Mouse (Mus musculus) testis, postnatal 10 days (tissue): Measurements from ENCODE around the gene Twf2.
"Not testable (repeated sequence)": the region's sequence is repeated elsewhere in the genome, so short reads cannot be mapped to it uniquely, and the experiment has no call there.

ENCODE experiments used
- DNase-seq: peaks from one replicate; pipeline ENCODE4 v3.0.0; 2021; ENCODE audit warnings: low spot score

The Twf2 gene

DNA sequence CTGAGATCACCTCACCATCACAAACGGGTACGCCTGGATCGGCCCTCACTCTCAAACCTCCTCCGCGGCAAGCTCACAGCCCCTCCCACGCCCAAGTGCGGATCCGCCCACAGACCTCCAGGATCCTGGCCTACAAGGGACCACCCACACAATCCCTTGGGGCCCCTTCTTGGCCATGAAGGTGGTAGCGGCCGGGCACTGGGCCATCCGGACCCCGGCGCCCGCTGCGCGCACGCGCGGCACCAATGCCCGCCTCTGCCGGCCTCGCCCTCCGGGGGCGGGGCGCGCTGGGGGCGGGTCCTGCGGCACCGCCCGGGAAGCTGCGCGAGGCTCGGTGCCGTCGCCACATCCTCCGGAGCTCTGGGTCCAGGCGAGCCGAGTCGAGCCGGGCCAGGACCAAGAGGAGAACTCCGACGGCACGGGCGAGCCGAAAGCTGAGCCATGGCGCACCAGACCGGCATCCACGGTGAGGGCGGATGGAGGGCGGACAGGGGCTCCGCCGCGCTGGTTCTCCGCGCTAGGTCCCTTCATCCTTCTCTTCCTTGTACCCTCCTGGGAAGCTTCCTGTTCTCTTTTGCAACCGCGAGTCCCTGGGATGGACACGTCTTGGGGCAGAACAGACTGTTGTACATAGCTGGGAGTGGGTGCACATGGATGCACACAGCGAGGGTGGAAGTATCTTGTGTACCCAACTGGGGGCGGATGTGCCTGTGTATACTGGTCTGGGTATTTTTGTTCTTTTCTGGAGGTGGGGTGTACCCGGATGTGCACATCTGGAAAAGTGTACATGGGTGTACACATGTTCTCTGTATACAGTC, at the start of gene Twf2:
Twf2 (plus strand) TSS at position 290 of the 818 bp plus-strand sequence.
- peak; percentile 95 for DNase-seq

DNA sequence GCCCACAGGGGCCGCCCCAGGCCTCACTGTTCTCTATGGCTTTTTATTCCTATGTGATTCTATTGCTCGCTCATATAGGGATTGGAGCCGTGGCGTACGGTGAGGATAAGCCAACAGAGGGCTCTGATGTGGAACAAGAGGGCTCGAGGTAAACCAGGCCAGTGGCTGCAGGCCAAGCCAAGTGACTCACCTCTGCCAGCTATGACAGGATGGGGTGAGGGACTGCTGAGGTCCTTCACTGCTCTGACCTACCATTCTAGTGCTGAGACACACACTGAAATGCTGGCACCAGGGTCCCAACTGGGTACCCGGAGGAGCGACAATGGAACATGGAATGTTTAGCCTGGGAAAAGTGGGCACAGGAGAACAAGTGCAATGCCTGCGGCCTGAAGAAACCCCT, 48.8 kb upstream of the Twf2 start:
- DNase-seq: no peak

DNA sequence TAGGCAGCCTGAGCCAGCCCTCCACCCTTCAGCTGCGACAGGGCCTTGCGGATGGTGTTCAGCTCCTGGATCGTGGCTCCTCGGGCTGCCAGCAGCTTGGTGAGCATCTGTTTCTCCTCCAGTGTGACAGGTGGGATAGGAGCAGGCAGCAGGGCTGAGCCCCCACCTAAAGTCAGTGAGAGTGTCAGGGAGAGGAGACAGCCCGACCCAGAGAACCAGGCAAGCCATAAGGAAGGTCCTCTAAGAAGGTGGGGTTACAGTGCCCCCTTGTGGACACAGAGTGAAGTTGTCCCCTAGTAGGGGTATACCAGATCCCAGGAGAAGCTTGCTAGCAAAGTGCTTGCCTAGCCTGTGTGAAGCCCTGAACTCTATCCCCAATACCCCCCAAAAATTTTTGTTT, 46.5 kb upstream of the Twf2 start:
- DNase-seq: peak; percentile 69

DNA sequence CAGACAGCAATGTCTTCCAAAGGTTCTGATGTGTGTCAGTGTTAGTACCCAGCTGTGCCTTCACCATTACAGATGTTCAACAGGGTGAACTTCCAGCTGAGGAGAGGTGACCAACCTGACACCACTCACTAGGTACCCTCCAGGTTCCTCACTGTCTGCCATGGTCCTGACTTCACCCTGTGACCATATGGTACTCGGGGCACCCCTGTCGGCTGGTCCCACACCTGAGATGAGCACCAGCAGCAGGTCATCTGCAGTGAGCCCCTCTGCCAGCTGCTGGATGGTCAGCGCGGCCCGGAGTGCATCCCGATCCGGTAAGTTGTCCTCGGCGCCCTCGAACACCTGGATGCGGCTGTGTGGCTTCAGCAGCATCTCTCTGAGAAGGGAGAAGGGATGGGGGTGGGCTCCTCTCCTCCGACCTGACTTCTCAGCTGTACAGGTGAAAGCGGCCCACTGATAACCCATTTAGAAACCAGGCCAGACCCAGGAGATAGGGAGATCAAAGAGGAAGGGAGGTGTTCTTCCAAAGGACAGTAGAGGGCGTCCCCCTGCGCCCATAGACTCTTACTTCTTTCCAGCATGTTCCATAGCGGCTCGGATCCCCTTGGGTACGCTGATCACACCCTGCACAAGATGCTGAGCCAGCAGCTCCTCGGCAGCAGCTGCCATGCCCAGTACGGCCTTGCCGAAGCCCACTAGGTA, 45.8 kb upstream of the Twf2 start:
- no peak for DNase-seq

DNA sequence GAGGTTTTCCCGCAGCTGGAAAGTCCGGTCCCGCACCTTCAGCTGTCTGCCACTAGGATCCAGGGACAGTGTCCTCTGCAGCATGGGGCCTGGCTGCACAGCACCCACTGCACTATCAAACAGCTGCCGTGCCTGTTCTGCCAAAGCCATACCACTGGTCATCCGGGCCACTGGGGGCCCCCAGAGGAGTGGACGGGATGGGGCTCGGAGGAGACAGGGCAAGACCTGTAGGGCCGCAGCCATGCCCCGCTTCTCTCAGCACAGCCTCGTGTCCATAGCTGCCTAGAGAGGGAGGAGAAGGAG, 45.3 kb upstream of the Twf2 start:
- DNase-seq: no peak

DNA sequence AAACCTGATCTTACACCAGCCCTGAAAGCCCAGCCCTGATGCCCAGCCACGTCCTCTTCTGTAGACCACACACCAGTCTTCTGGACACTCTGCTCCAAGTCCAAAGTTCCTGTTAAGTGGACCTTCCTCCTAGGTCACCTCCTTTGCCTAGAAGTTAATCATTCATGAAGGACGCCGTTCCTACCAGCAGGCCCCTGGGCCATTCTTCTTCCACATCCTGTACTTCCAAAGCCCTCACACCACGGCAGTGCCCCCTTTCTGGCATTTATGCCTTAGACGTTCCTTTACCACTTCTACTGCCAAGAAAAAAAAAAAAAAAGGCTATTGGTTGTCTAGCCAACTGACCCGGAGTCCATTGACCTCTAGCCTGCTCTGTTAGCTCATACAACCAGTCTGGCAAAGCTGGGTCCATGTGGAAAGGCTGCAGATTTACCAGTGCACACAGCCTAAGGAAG, 44.8 kb upstream of the Twf2 start, which contains the start of gene Glyctk:
Glyctk (minus strand) TSS at position 102 of the 455 bp plus-strand sequence.
- DNase-seq: no peak

DNA sequence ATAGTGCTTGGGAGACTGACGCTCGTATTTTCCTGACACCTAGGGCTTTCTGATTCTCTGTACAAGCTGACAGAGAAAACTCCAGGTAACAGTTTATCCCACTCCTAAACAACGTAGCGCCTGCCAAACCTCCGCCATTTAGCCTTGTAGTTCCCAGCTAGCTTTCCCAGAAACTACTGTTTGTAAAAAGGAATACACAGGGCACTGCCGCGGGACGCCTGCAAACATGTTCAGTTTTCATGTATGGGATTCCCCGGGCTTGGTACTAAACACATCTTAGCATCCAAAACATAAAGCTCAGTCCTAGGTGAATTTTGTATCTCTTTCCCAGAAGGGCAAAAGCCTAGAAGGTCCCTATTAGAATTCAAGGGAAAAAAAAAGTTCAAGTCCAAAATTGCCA, 43.7 kb upstream of the Twf2 start:
- no peak for DNase-seq

DNA sequence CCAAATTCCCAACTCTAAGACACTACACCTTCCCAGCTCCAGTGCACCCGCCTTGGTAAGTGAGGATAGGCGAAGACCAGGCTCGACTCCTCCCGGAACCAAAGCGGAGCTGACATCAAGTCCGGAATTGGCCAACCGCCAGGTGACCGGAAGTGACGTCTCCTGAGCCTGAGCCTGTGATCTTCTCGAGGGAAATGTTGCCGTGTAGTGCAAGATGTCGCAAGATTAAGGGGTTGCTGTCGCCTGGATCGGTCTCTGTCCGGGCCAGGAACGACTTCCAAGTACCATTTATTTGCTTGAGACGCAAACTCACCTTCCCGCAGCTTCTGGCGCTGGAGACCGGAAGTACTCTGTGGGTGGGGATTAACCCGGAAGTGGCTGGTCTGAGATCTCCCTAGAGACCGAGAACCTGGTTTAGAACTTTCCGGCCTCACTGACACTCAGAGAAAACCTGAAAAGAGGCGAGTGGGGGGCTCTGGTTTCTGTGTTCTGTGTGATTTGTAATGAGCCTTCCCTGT, 43.1 kb upstream of the Twf2 start:
- DNase-seq: peak; percentile 99

DNA sequence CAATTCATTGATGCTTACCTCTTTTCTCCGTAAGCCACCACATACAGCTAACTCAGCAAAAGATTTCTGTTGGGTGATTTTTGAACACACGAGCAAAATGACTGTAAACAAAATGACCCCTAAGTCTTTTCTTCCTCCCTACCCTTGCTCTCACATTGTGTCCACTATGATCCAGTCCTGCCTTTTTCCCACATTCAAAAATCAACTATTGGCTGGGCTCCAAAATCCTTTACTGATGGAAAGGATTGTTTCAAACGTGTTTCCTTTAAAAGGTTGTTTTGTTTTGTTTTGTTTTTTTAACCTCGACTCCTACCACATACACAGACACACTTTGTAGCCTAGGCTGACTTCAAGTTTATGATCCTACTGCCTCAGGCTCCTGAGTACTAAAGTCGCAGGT, 42.5 kb upstream of the Twf2 start:
- DNase-seq: no peak

DNA sequence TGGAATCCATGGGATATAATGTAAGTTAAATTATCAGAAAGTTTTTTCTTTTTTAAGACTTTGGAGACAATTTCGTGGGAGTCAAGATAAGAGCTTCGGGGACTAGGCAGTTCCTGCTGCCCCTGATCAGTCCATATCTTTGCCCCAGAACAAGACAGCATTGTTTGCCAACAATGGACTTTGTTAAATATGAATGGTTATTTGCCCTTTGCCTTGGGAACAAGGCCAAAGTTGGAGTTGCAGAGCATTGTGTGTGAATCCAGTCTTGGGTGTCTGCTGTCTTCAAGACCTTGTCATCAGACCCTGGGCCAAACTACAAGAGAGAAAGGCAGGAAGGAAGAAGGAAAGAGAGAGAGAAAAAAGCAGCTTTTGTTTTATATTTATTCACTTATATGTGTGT, 36.2 kb upstream of the Twf2 start:
- DNase-seq: no peak

DNA sequence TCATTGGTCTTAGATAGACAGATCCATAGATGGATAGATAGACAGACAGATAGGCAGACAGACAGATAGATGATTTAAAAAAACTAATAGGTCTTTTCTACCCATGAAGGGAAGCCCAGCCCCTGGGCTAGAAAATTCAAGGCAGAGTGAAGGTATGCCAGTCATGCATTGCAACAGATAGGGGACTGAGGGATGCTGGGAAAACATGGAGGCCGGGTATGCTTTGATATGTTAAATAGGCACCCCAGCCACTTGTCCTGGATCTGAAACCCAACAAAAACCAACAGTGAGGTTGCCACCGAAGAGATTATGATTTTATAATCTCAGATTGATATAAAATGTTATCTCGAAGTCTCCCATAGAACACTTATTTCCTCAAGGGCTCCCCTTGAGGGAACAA, 35.7 kb upstream of the Twf2 start:
- DNase-seq: no peak

DNA sequence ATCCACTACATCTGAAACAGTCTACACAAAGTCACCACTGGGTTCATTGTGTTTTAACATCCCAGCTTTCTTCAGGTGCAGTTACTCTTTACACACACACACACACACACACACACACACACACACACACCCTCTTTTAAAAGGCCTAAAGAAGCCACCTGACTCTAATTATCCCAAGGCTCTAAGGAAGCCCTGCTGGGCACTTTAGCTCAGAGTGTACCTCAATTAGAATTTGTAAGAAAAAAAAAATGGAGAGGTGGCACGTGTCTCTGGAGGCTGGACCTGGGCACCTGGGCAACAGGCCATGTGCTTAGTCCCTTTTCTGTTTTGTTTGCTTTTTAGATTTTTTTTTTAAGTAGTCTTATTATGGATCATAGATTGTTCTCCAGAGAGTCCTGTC, 35.2 kb upstream of the Twf2 start:
- no peak for DNase-seq

DNA sequence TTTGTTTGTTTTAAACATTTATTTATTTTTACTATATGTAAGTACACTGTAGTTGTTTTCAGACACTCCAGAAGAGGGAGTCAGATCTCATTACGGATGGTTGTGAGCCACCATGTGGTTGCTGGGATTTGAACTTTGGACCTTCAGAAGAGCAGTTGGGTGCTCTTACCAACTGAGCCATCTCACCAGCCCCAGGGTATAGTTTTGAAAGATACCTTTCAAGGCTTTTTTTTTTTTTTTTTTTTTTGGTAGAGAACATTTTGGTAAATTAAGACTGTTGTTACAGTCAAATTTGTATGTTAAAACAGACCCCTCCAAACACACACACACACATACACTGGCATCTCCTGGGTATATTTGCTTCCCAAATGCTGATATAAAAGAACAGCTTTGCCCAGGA, 33.9 kb upstream of the Twf2 start:
- not testable (repeated sequence) for DNase-seq

DNA sequence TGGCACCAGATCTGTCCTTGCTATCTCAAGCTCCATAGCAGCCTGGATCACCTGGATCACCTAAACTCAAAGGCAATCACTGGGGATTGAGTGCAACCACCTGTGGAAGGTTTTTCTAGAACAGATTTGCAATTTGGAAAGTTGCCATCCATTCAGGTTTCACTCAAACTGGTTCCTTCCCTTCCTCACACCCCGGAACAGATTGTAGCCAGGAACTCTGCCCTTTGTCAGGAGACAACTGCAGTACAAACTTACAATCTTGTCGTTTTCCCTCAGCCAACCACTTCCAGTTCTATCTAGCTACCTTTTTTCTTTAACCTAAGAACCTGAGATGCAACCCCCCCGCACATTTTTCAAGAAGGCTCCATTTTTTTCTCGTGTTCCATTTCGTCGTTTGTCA, 33.0 kb upstream of the Twf2 start:
- no peak for DNase-seq

DNA sequence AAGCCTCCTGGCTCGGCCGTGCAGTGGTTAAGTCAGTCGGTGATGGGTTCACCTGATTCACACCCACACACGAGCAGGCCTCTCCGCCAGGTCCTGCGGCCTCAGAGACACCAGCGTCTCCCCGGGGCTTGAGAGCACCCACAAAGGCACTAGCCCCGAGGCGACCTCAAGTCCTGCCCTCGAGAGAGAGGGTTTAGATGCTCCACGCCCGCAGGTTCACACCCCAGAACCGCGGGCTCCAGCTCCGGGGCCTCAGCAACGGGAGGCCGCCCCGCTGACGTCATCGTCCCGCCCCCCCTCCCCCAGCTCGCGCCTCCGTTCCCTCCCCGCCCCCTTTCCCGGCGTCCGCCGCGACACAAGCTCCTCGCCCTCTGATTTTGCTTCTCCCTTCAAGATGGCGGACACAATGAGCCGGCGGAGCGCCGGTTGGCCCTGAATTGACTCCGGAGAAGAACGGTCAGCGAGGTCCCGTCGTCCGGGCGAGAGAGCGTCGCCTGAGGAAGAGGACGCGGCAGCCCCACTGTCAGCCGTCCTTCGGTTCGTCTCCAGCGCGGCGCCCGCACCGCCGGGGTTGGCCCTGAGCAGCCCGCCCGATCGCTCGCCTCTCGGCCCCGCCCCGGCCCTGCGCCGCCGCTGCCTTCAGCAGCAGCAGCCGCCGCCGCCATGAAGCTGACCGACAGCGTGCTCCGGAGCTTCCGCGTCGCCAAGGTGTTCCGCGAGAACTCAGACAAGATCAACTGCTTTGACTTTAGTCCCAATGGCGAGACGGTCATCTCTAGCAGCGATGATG, 32.2 kb upstream of the Twf2 start, which contains the start of gene Wdr82:
Wdr82 (plus strand) TSS at position 373 of the 790 bp plus-strand sequence.
- peak; percentile 93 for DNase-seq

DNA sequence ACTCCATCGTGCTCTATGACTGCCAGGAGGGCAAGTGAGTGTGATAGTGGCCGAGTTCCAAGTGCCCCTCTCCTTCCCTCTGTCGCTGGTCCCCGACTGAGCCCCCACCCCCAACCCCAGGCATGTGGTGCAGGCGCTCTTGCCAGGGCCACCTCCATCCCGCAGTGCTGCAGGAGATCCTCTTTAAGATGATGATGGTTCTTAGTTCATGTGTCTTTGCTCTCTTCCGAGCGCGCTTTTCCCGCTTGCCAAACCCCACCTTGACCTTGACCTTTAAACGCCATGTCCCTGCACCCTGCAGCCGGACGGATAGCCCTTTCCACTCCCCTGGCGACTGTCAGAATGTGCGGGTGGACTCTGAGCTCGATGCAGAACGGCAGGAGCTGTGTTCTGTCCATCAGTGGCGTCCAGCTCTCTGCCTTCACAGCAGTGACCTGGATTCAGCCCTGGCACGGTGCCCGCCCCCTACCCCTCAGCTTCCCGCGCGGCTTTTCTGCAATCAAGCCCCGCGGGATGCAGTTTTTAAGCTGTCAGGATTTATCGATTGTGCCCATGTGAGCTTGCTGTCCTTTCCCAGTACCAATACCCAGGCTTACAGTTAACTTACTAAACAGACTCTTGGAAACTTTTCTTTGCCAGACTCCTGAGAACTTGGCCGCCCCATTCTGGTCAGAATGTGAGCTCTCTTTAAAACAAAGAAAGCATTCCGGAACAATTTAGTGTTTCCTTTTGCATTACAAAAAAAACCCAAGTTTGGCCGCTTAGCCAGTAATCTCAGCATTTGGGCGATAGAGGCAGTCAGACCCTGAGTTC, 31.4 kb upstream of the Twf2 start:
- peak; percentile 89 for DNase-seq

DNA sequence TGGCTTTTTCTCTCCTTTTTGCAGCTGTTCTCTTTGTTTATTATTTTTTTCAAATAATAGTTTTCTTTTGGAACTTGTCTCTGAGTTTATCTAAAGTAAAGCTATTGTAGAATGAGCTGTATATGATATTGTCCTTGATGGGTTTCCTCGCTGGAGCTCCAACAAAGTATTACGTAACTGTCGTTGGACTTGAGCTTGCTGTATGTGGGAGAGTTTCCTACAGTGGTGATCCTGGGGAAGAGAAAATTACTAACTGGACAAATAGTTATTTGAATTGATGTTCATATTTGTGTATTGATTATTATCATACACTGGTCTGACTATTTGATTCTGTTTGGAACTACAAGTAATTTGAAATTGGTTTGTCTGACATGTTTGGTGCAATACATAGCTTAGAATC, 30.4 kb upstream of the Twf2 start:
- no peak for DNase-seq

DNA sequence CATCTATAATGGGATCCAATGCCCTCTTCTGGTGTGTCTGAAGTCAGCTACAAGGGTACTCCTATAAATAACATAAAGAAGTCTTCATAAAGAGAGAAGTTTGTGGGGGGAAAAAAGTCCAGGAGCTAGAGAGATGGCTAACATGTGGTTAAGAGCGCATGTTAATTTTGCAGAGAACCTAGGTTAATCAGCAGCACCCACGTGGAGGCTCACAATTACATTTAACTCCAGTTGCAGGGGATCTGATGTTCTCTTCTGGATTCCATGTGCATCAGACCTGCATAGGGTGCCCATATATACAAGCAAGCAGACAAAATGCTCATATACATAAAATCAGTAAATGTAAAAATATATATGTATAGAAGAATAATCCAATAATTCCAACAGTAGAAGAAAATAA, 29.5 kb upstream of the Twf2 start:
- DNase-seq: no peak

DNA sequence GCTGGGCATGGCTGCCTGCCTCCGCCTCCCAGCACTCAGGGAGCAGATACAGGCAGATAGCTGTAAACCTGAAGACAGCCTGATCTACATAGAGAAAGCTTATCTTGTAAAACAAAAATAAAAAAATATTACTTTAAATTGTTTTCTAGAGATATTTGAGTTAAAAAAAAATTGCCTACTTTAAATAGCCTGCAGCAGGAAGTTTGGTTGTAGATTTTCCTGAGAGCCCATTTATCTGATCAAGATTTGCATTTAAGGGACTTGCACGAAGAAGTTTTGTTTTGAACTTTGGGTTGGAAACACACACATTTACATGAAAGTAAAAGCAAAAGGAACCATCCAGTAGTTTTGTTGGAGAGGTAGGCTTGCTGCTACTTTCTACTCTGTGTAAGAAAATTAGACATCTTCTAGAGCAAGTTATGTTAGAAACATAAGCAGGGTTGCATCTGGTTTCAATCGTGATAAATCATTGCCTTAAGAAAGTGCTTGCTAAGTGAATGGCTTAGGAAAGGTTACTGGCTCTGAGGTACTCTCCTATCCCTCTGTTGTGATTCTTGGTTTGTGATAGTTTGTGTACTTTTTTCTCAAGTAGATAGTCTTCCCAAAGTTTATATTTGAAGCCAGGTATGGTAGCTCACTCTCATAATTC, 27.2 kb upstream of the Twf2 start:
- no peak for DNase-seq

DNA sequence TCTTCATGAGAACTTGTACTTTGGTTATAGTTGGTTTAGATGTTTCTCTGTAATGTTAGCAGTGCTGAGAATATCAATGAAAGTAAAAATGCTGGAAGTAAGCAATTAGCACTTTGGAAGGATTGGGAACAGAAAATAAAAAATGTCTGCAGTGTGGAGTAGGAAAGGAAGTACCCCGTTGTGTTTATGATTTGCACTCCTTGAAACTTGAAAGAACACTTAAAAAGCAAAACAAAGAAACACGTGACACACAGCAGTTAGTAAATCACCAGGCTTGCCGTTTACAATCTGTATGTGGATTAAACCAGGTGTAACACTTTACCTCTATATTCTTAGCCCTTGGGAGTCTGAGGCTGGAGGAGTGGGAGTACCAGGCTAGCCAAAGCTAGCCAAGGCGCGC, 26.1 kb upstream of the Twf2 start:
- no peak for DNase-seq

DNA sequence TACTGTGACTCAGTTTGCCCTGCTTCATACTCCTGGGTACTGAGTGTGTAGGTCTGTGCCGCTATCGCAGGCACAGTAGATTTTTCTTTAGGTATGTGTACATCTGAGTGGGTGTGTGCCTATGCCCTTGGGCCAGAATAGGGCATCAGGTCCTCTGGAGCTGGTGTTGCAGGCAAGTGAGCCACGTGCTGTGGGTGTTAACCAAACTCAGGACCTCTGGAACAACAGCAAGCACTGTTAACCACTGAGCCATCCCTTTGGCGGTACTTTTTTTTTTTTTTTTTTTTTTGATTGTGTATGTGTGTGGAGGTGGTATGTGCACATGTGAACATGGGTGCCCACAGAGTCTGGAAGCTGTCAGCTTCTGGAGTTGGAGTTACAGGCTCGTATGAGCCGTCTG, 25.1 kb upstream of the Twf2 start:
- no peak for DNase-seq
